Mouse (Mus musculus) liver, postnatal 0 days (tissue): Measurements from ENCODE around the gene Jmjd8.

Experiments
- CTCF ChIP-seq: sonication (generic); IDR thresholded peaks from 2 replicates; pipeline ENCODE4 v1.5.1; 2016; ENCODE audit warnings: antibody characterized with exemption, low read depth
- EP300 ChIP-seq: IDR thresholded peaks from 2 replicates; pipeline ENCODE4 v1.6.1; 2016; ENCODE audit warnings: antibody characterized with exemption, low read depth, mild to moderate bottlenecking

GRCm38 (mm10) chr17:25876347-25876915, 47.8 kb downstream of the Jmjd8 start:
- TF ChIP-seq CTCF: no peak
- TF ChIP-seq EP300: no peak
